Mouse (Mus musculus): ENCODE measurements around the gene Plekhj1.

GRCm38 (mm10) chr10:80835617-80836016, 37.2 kb upstream of the Plekhj1 start:
- TF ChIP-seq POLR2A (IDR thresholded peaks at IDR 0.05; ENCODE audit: extremely low read depth, insufficient read depth, low read length) (no peak), CTCF (IDR thresholded peaks at IDR 0.05; ENCODE audit: extremely low read depth, insufficient read depth, low read length) (no peak)
